Mouse (Mus musculus): ENCODE data around the gene Sspn. TPM values are rescaled to one million over a fixed set of nuclear protein-coding genes. Genes with fewer than 3 reads are reported as not detected.

Sspn gene
- polyA plus RNA-seq, 1 experiment from 2014 or later, result 20.9 TPM

GRCm38 (mm10) chr6:145906096-145906890 is 25.1 kb upstream of the Sspn start:
- H3K9me3 ChIP-seq, result no peaks in the 10 kb centered on the region
- H3K27me3 ChIP-seq, result no peaks in the 10 kb centered on the region
- 63% methylated on average over 7 of the region's 7 CpGs for whole genome bisulfite sequencing

GRCm38 (mm10) chr6:145909943-145910342 is 21.5 kb upstream of the Sspn start:
- 57% methylated on average over 4 of the region's 4 CpGs for WGBS
- no peak overlapping the region for H3K4me2 ChIP-seq
- H3K27me3 ChIP-seq, result no peaks in the 10 kb centered on the region
- H3K27ac ChIP-seq, result no peak overlapping the region
- no peaks in the 10 kb centered on the region for H3K4me1 ChIP-seq
- no peak overlapping the region for H3K4me3 ChIP-seq
- no peaks in the 10 kb centered on the region for H3K36me3 ChIP-seq
- H3K9ac ChIP-seq, result no peak overlapping the region
- no peaks in the 10 kb centered on the region for H3K9me3 ChIP-seq
- ATAC-seq (ENCODE audit: insufficient number of reproducible peaks, low FRiP score, low TSS enrichment, low read depth), result no peak

More at GRCm38 (mm10) chr6:145906096-145906890, 25.1 kb upstream of the Sspn start:
- no peaks in the 10 kb centered on the region for H3K36me3 ChIP-seq
- H3K4me3 ChIP-seq, result no peak overlapping the region
- H3K4me2 ChIP-seq, result no peak overlapping the region
- H3K4me1 ChIP-seq, result no peaks in the 10 kb centered on the region
- H3K9ac ChIP-seq, result no peak overlapping the region
- no peak for ATAC-seq (ENCODE audit: insufficient number of reproducible peaks, low FRiP score, low TSS enrichment, low read depth)
- H3K27ac ChIP-seq, result no peak overlapping the region

GRCm38 (mm10) chr6:145910469-145911426 is 20.7 kb upstream of the Sspn start:
- ATAC-seq (ENCODE audit: insufficient number of reproducible peaks, low FRiP score, low TSS enrichment, low read depth), result no peak
- WGBS, result 81% methylated on average over 3 of the region's 3 CpGs
- Histone ChIP-seq H3K9me3 (no peaks in the 10 kb centered on the region), H3K27me3 (no peaks in the 10 kb centered on the region), H3K4me2 (no peak overlapping the region), H3K27ac (no peak overlapping the region), H3K36me3 (no peaks in the 10 kb centered on the region), H3K4me3 (no peak overlapping the region), H3K4me1 (no peaks in the 10 kb centered on the region), H3K9ac (no peak overlapping the region)

DNA sequence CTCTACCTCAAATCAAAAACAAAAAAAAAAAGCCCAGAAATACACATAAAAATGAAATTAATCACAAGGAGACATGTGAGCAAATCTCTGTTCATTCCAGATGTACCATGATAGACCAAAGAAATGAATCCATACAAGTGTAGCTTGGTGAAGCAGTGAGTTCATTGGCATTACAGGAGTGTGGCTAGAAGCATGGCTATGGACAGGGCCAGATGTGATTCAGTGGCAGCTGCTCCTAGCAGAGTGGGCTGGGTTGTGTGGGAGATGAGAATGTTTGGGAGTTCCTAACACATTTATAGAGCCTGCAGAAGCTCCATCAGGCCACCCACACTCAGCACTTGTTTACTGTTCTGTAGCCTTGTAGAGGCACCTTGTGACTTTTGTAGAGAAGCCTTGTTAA is 19.2 kb upstream of the Sspn start:
- H3K27ac ChIP-seq, result no peak overlapping the region
- no peaks in the 10 kb centered on the region for H3K27me3 ChIP-seq
- H3K4me2 ChIP-seq, result no peak overlapping the region
- H3K4me3 ChIP-seq, result no peak overlapping the region
- no peaks in the 10 kb centered on the region for H3K36me3 ChIP-seq
- H3K9me3 ChIP-seq, result no peaks in the 10 kb centered on the region
- no peak for ATAC-seq (ENCODE audit: insufficient number of reproducible peaks, low FRiP score, low TSS enrichment, low read depth)
- H3K4me1 ChIP-seq, result no peaks in the 10 kb centered on the region
- no peak overlapping the region for H3K9ac ChIP-seq

DNA sequence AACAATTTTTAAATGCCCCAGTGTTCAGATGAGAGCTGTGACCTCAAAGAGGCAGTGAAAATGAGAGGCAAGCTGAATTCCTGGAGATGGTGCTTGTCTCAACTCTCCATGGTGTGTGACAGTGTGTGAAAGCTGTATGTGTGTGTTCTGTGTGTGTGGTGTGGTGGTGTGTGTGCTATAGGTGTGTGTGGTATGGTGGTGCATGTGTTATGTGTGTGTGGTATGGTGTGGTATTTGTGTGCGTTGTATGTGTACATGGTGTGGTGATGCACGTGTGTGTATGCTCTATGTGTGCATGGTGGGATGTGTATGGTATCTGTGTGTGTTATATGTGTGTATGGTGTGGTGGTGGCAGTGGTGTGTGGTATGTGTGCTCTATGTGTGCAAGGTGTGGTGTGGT is 16.0 kb upstream of the Sspn start:
- H3K4me3 ChIP-seq, result no peak overlapping the region
- H3K27me3 ChIP-seq, result no peaks in the 10 kb centered on the region
- H3K9me3 ChIP-seq, result no peaks in the 10 kb centered on the region
- H3K4me1 ChIP-seq, result no peaks in the 10 kb centered on the region
- H3K9ac ChIP-seq, result no peak overlapping the region
- H3K4me2 ChIP-seq, result no peak overlapping the region
- WGBS, result 98% methylated on average over 2 of the region's 2 CpGs
- H3K27ac ChIP-seq, result no peak overlapping the region
- no peak for ATAC-seq (ENCODE audit: insufficient number of reproducible peaks, low FRiP score, low TSS enrichment, low read depth)
- H3K36me3 ChIP-seq, result no peaks in the 10 kb centered on the region

- ATAC-seq (ENCODE audit: insufficient number of reproducible peaks, low FRiP score, low TSS enrichment, low read depth), result no peak
These were observed 15.0 kb upstream of the Sspn start for GRCm38 (mm10) chr6:145916401-145916800.

GRCm38 (mm10) chr6:145918236-145918635 is 13.2 kb upstream of the Sspn start:
- no peaks in the 10 kb centered on the region for H3K4me1 ChIP-seq
- H3K27me3 ChIP-seq, result no peaks in the 10 kb centered on the region
- H3K4me2 ChIP-seq, result no peak overlapping the region
- H3K9ac ChIP-seq, result no peak overlapping the region
- no peaks in the 10 kb centered on the region for H3K9me3 ChIP-seq
- no peak overlapping the region for H3K4me3 ChIP-seq
- H3K36me3 ChIP-seq, result no peaks in the 10 kb centered on the region
- no peak for ATAC-seq (ENCODE audit: insufficient number of reproducible peaks, low FRiP score, low TSS enrichment, low read depth)
- WGBS, result 82% methylated on average over 5 of the region's 5 CpGs
- H3K27ac ChIP-seq, result no peak overlapping the region

More at GRCm38 (mm10) chr6:145916401-145916800, 15.0 kb upstream of the Sspn start:
- Histone ChIP-seq H3K27ac (no peak overlapping the region), H3K4me1 (no peaks in the 10 kb centered on the region), H3K4me3 (no peak overlapping the region), H3K36me3 (no peaks in the 10 kb centered on the region), H3K9me3 (no peaks in the 10 kb centered on the region), H3K27me3 (no peaks in the 10 kb centered on the region), H3K9ac (no peak overlapping the region), H3K4me2 (no peak overlapping the region)
- 34% methylated on average over 6 of the region's 6 CpGs for WGBS

- Histone ChIP-seq H3K27me3 (no peaks in the 10 kb centered on the region), H3K4me1 (no peaks in the 10 kb centered on the region), H3K36me3 (no peaks in the 10 kb centered on the region), H3K4me2 (no peak overlapping the region), H3K9me3 (no peaks in the 10 kb centered on the region), H3K9ac (no peak overlapping the region), H3K27ac (no peak overlapping the region), H3K4me3 (no peak overlapping the region)
- no peak for ATAC-seq (ENCODE audit: insufficient number of reproducible peaks, low FRiP score, low TSS enrichment, low read depth)
- WGBS, result 73% methylated on average over 6 of the region's 6 CpGs
These were observed 7.8 kb upstream of the Sspn start for GRCm38 (mm10) chr6:145923594-145923993.

DNA sequence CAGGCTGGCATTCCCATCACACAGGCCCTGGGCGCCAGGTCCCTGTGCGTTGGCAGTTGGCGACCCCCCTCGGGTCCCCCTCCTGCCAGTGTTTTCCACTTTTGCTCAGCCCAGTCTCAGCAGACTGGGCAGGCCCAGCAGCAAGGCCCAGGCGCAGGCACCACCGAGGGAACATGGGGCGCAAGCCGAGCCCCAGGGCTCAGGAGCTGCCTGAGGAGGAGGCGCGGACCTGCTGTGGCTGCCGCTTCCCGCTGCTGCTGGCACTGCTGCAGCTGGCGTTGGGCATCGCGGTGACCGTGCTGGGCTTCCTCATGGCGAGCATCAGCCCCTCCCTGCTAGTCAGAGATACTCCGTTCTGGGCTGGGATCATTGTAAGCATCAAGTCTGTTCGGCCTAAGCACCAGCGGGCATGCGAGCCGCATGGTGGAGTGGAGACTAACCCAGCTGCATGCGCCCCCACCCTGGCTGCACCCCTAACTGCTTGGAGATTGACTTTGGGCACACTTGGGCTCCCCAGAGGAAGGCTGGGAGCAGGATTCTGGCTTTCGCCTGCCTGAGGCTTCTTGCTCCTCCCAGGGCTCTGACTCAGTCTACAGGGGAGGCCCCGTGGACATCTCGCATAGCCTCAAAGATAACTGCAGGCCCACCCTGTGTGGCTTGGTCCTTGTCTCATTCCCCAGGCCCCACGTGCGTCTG is 2.7 kb downstream of the Sspn start:
- H3K4me3 ChIP-seq, result peak overlapping the region; percentile 51
- H3K4me1 ChIP-seq, result peaks cover 15% of the 10 kb centered on the region
- H3K27me3 ChIP-seq, result no peaks in the 10 kb centered on the region
- peak; percentile 80 for ATAC-seq (ENCODE audit: insufficient number of reproducible peaks, low FRiP score, low TSS enrichment, low read depth)
- peak overlapping the region; percentile 63 for H3K9ac ChIP-seq
- 7% methylated on average over 28 of the region's 28 CpGs for WGBS
- peak overlapping the region; percentile 59 for H3K4me2 ChIP-seq
- no peaks in the 10 kb centered on the region for H3K9me3 ChIP-seq
- H3K36me3 ChIP-seq, result no peaks in the 10 kb centered on the region
- H3K27ac ChIP-seq, result peak overlapping the region; percentile 93

DNA sequence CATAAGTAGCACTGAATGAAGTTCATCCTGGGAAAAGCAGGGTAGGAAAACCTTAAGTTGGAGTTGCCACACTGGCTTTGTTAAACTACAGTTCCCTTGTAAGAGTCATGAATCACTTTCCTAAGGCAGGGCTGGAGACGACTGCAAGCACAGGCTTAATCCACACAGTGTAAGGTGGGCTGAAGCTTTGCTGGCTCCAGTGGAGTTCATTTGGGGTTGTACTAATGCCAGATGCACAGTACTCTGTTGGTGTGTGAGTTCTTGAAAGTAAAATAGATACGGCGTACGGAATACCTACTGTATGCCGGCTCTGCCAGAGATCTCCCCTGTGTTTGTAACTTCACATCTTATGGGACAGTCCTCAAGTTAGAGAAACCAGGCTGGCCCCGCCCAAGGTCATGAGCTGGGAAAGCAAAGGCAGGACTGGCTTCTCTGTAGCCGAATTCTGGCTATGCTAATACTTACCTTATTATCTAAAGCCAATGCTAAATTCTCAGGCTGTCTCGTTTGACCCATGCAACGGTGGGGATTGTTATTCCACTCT is 3.3 kb downstream of the Sspn start:
- no peaks in the 10 kb centered on the region for H3K36me3 ChIP-seq
- peak; percentile 35 for ATAC-seq (ENCODE audit: insufficient number of reproducible peaks, low FRiP score, low TSS enrichment, low read depth)
- H3K27me3 ChIP-seq, result no peaks in the 10 kb centered on the region
- peak overlapping the region; percentile 63 for H3K9ac ChIP-seq
- H3K4me1 ChIP-seq, result peaks cover 15% of the 10 kb centered on the region
- 59% methylated on average over 9 of the region's 9 CpGs for WGBS
- H3K4me3 ChIP-seq, result peak overlapping the region; percentile 51
- H3K27ac ChIP-seq, result peak overlapping the region; percentile 93
- no peaks in the 10 kb centered on the region for H3K9me3 ChIP-seq
- H3K4me2 ChIP-seq, result peak overlapping the region; percentile 59

DNA sequence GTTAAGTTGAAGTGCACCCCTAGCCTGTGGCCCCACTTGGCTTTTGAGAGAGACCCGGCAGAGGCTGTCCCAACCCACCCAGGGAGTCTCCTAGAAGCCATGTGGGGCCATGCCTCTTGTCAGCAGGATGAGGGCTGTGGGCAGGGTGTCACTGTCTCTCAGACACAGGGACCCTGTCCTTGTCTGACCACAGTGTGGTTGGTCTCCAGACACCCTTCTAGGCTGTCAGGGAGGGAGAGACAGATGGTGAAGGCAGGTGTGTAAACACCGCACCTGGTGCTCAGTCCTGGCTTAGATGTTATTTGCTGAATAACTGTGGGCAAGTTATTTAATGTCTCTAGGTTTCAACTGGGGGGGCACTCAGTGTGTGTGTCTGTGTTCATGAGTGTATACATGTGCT is 4.5 kb downstream of the Sspn start:
- ATAC-seq (ENCODE audit: insufficient number of reproducible peaks, low FRiP score, low TSS enrichment, low read depth), result no peak
- no peak overlapping the region for H3K27ac ChIP-seq
- WGBS, result 73% methylated on average over 2 of the region's 2 CpGs
- H3K4me3 ChIP-seq, result no peak overlapping the region
- H3K27me3 ChIP-seq, result no peaks in the 10 kb centered on the region
- peaks cover 15% of the 10 kb centered on the region for H3K4me1 ChIP-seq
- no peaks in the 10 kb centered on the region for H3K9me3 ChIP-seq
- no peaks in the 10 kb centered on the region for H3K36me3 ChIP-seq
- no peak overlapping the region for H3K4me2 ChIP-seq
- no peak overlapping the region for H3K9ac ChIP-seq
